Mouse (Mus musculus) layer of hippocampus, postnatal 25 days (tissue): ENCODE measurements around the gene Clrn2. TPM values are rescaled to one million over a fixed set of nuclear protein-coding genes. Genes with fewer than 3 reads are reported as not detected.
"Not testable (repeated sequence)": the region's sequence is repeated elsewhere in the genome, so short reads cannot be mapped to it uniquely, and the experiment has no call there.

ENCODE experiments used
- DNase-seq, 2 experiments: peaks; one replicate each; pipeline ENCODE4 v3.0.0; 2022; ENCODE audit warnings: mixed read lengths in 2 of 2, low spot score in 1 of 2; ENCODE audit errors: extremely low spot score in 1 of 2
- total RNA-seq, 2 experiments: library from RNA; stranded (reverse); gene quantifications; 2 replicates each; pipeline ENCODE4 v1.2.3; 2021

Gene Clrn2
- total RNA-seq, result under 1 TPM; 0.49 to 0.94 TPM

- DNase-seq, result no peak
Observed at GRCm38 (mm10) chr5:45453451-45453850, at the start of gene Clrn2. Gene Clrn2, plus strand, starts transcription at chr5:45453751.

GRCm38 (mm10) chr5:45406129-45406528 is 47.4 kb upstream of the Clrn2 start:
- DNase-seq, result no peak

- no peak for DNase-seq
Observed at GRCm38 (mm10) chr5:45416478-45416877, 37.1 kb upstream of the Clrn2 start.

GRCm38 (mm10) chr5:45417859-45418443 is 35.6 kb upstream of the Clrn2 start:
- no peak for DNase-seq

GRCm38 (mm10) chr5:45419841-45420638 is 33.5 kb upstream of the Clrn2 start:
- DNase-seq, result no peak

- DNase-seq, result no peak
Observed at GRCm38 (mm10) chr5:45421881-45422844, 31.4 kb upstream of the Clrn2 start.

GRCm38 (mm10) chr5:45424021-45424886 is 29.3 kb upstream of the Clrn2 start:
- peak; percentile 44 to 82 for DNase-seq

- DNase-seq, result not testable (repeated sequence)
Observed at GRCm38 (mm10) chr5:45425771-45426170, 27.8 kb upstream of the Clrn2 start.

GRCm38 (mm10) chr5:45426416-45427034 is 27.0 kb upstream of the Clrn2 start:
- no peak for DNase-seq

GRCm38 (mm10) chr5:45427891-45428290 is 25.7 kb upstream of the Clrn2 start:
- DNase-seq, result no peak

- DNase-seq, result no peak
Observed at GRCm38 (mm10) chr5:45435967-45436950, 17.3 kb upstream of the Clrn2 start.

GRCm38 (mm10) chr5:45437826-45438225 is 15.7 kb upstream of the Clrn2 start:
- DNase-seq, result no peak

- DNase-seq, result no peak
Observed at GRCm38 (mm10) chr5:45438301-45438700, 15.2 kb upstream of the Clrn2 start.

- no peak for DNase-seq
Observed at GRCm38 (mm10) chr5:45441124-45441523, 12.4 kb upstream of the Clrn2 start.

GRCm38 (mm10) chr5:45441745-45442144 is 11.8 kb upstream of the Clrn2 start:
- no peak for DNase-seq

GRCm38 (mm10) chr5:45444130-45444832 is 9.3 kb upstream of the Clrn2 start:
- no peak for DNase-seq

GRCm38 (mm10) chr5:45448676-45449075 is 4.9 kb upstream of the Clrn2 start:
- no peak for DNase-seq

GRCm38 (mm10) chr5:45449206-45449605 is 4.3 kb upstream of the Clrn2 start:
- no peak for DNase-seq
